Mouse (Mus musculus) neural tube, embryonic 12.5 days (tissue): Measurements from ENCODE around the gene A3galt2. TPM values are rescaled to one million over a fixed set of nuclear protein-coding genes. Genes with fewer than 3 reads are reported as not detected.

Experiments
- ATAC-seq: fragments of 200-750 bp; cut with Nextera tagmentation; 2 replicates; pipeline ENCODE4 v1.8.0; 2017; ENCODE audit warnings: low read depth, mild to moderate bottlenecking, moderate TSS enrichment, moderate library complexity; ENCODE audit not compliant: low FRiP score
- H3K27ac ChIP-seq: fragments of 300-500 bp; sonication (generic); 2 replicates; pipeline ENCODE4 v1.5.1; 2016
- H3K27me3 ChIP-seq: fragments of 300-500 bp; sonication (generic); replicated peaks from 2 replicates; pipeline ENCODE4 v1.6.1; 2016; ENCODE audit warnings: mild to moderate bottlenecking
- H3K36me3 ChIP-seq: fragments of 300-500 bp; sonication (generic); 2 replicates; pipeline ENCODE4 v1.6.1; 2016; ENCODE audit warnings: mild to moderate bottlenecking
- H3K4me1 ChIP-seq: fragments of 300-500 bp; sonication (generic); 2 replicates; pipeline ENCODE4 v1.6.1; 2016
- H3K4me2 ChIP-seq: fragments of 300-500 bp; sonication (generic); replicated peaks from 2 replicates; pipeline ENCODE4 v1.6.1; 2016; ENCODE audit warnings: mild to moderate bottlenecking
- H3K4me3 ChIP-seq: fragments of 300-500 bp; sonication (generic); 2 replicates; pipeline ENCODE4 v1.5.1; 2016
- H3K9ac ChIP-seq: fragments of 300-500 bp; sonication (generic); 2 replicates; pipeline ENCODE4 v1.6.1; 2016; ENCODE audit warnings: mild to moderate bottlenecking
- H3K9me3 ChIP-seq: fragments of 300-500 bp; sonication (generic); 2 replicates; pipeline ENCODE4 v1.6.1; 2016; ENCODE audit warnings: mild to moderate bottlenecking
- WGBS: fragments of 180-500 bp; shearing (Covaris S2); methylation state at CpG from one replicate; pipeline ENCODE4 v1.1.7; 2016; 5-methylcytosine and 5-hydroxymethylcytosine counted together
- polyA plus RNA-seq: library from polyadenylated mRNA; unstranded; fragments of >200 nt; fragmentation: Nextera tagmentation; extraction: Ambion mirVana; gene quantifications from 2 replicates; pipeline ENCODE4 v1.2.1, GENCODE M21; 2016

The A3galt2 gene
- polyA plus RNA-seq, 1 experiment from 2014 or later = 0.46 TPM

DNA sequence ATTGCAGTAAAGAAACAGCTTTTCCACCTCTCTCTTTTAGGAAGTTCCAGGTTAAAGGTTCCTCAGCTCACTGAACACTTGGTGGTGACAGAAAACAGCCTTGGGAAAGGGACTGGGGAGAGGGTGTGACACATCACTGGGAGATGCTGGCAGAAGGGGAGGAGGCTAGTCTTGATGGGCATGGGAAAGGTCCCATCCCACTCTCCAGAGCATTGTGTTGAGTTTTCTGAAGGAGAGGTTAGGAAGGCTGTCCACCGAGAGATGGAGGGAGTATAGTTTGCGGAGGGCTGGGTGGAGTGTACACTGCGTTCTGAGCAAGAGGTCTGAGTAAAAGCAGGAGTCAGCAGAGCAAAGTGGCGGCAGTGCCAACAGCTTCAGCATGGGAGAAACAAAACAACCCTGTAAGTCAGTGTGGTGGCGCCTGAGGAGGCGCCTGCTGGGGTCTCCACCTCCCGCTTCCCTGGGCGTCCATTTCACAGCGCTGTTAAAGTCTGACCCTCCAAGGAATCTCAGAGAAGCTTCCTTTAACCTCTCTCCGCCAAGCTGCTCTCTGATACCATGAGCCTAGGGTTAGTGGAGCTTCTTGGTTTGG is 12.7 kb upstream of the A3galt2 start:
- no peak overlapping the region for H3K9ac ChIP-seq
- H3K4me3 ChIP-seq = no peak overlapping the region
- WGBS = 57% methylated on average over 10 of the region's 10 CpGs
- no peaks in the 10 kb centered on the region for H3K9me3 ChIP-seq
- peaks cover 21% of the 10 kb centered on the region for H3K4me1 ChIP-seq
- no peak overlapping the region for H3K4me2 ChIP-seq
- no peak overlapping the region for H3K27ac ChIP-seq
- H3K36me3 ChIP-seq = peaks cover 50% of the 10 kb centered on the region
- H3K27me3 ChIP-seq = no peaks in the 10 kb centered on the region
- ATAC-seq = no peak

DNA sequence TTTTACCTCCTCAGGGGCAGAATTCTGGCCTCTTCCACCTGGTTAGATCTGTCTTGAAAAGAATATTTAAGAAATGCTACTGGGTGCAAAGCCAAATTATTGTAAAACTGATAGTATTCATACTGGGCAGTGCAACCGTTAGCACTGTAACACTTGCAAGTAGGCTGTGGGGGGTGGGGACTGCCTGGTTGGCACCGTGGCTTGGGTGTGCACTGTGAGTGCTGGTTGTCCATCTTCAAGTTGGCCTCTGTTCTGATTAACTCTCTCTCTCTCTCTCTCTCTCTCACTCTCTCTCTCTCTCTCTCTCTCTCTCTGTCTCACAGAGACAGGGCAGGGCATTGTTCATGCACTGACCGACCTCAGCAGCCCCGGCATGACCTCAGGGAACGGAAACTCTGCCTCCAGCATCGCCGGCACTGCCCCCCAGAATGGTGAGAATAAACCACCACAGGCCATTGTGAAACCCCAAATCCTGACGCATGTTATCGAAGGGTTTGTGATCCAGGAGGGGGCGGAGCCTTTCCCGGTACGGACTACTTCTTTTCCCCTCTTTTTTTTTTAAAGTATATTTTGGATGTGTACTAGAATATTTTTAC is 12.0 kb upstream of the A3galt2 start:
- no peak overlapping the region for H3K27ac ChIP-seq
- no peak overlapping the region for H3K4me2 ChIP-seq
- H3K4me3 ChIP-seq = no peak overlapping the region
- H3K9me3 ChIP-seq = no peaks in the 10 kb centered on the region
- no peak overlapping the region for H3K9ac ChIP-seq
- ATAC-seq = no peak
- H3K4me1 ChIP-seq = peaks cover 15% of the 10 kb centered on the region
- 77% methylated on average over 12 of the region's 12 CpGs for WGBS
- H3K36me3 ChIP-seq = peaks cover 57% of the 10 kb centered on the region
- no peaks in the 10 kb centered on the region for H3K27me3 ChIP-seq

DNA sequence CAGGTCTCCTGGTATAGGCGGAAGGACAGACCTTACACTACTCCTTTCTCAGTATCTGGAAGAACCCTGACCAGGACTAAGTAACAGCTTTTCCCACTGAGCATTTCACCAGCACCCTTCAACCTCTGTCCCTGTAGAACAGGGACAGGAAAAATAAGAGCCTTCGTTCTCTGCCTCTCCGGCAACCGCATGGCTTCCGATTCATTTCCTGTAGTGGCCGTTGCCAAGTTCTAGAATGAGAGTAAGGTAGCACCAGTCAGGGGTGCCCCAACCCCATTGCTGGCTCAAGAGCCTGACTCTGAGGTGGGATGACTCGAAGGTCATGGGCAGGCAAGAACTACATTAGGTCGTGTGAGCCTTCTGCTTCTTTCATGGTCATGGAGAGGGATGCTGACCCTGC is 10.0 kb upstream of the A3galt2 start:
- WGBS = 92% methylated on average over 8 of the region's 8 CpGs
- Histone ChIP-seq H3K9me3 (no peaks in the 10 kb centered on the region), H3K27ac (no peak overlapping the region), H3K4me2 (no peak overlapping the region), H3K9ac (no peak overlapping the region), H3K4me1 (peaks cover 12% of the 10 kb centered on the region), H3K27me3 (no peaks in the 10 kb centered on the region), H3K4me3 (no peak overlapping the region), H3K36me3 (peaks cover 77% of the 10 kb centered on the region)
- ATAC-seq = no peak

DNA sequence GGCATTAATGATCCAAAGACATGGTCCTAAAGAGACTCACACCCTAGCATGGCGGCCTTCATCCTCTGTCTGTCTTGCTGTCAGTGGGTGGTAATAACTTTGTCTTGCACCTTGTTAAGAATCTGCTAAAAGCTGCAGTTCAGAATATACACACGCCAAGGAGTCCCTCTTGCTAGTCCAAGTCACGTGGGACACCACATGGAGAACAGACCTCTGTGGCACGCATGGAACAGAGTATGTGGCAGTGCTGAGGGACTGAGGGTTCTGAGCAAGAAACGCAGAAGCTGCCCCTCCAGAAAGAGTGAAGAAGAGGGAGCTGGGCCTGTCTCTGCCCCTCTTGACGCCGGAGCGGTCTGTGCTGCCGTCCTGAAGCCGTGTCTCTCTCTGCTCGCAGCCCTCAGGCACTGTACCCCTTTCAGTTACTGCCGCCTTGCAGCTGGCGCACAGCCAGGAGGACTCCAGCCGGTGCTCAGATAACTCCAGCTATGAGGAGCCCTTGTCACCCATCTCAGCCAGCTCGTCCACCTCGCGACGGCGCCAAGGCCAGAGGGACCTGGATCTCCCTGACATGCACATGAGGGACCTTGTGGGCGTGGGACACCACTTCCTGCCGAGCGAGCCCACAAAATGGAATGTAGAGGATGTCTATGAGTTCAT is 7.4 kb upstream of the A3galt2 start:
- H3K36me3 ChIP-seq = peaks cover 98% of the 10 kb centered on the region
- H3K9ac ChIP-seq = no peak overlapping the region
- WGBS = 91% methylated on average over 22 of the region's 22 CpGs

DNA sequence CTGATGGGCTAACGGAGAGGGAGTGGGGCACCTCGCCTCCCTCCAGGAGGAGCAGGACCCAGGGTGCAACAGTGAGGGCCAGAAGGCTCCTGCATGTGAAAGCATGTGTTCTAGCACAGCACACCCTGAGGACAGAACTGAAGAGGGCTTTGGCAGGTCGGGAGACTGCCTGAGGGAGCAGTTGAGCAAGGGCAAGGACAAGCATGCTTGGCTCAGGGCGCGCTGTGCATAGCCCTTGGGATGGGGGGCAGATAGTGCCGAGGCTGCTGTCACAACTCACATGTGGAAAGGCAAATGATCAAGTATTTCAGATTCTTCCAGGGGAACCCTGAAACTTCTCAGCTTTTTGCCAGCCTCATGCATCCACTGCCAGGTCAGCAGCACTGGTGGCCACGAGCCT is 6.9 kb upstream of the A3galt2 start:
- no peak for ATAC-seq

More for the DNA sequence above, 7.4 kb upstream of the A3galt2 start:
- H3K4me3 ChIP-seq = no peak overlapping the region
- no peak overlapping the region for H3K27ac ChIP-seq
- no peak for ATAC-seq
- peaks cover 2% of the 10 kb centered on the region for H3K4me1 ChIP-seq
- H3K27me3 ChIP-seq = no peaks in the 10 kb centered on the region
- H3K4me2 ChIP-seq = no peak overlapping the region
- no peaks in the 10 kb centered on the region for H3K9me3 ChIP-seq

DNA sequence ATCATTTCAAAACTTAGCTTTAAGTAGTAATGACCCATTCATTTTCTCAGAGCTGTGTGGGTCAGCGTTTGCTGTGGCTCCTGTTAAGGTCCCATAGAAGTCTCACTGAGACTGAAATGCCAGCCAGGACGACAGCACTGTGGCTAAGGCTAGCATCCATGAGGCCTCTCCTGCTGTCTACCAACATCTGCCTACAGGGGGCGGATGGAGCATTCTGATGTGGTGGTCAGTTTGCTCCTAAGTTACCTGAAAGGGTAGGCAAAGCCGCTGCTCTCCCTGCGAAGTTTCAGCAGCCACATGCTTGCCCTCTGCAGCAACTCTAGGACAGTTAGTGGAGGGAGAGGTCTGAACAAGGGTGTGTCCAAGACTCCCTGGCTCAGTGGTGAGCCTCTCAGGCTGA is 4.2 kb upstream of the A3galt2 start:
- no peak for ATAC-seq
- no peaks in the 10 kb centered on the region for H3K4me1 ChIP-seq
- no peaks in the 10 kb centered on the region for H3K27me3 ChIP-seq
- H3K4me2 ChIP-seq = no peak overlapping the region
- no peak overlapping the region for H3K4me3 ChIP-seq
- peaks cover 81% of the 10 kb centered on the region for H3K36me3 ChIP-seq
- H3K9ac ChIP-seq = no peak overlapping the region
- H3K27ac ChIP-seq = no peak overlapping the region
- WGBS = 66% methylated on average over 5 of the region's 5 CpGs
- H3K9me3 ChIP-seq = no peaks in the 10 kb centered on the region

More for the DNA sequence above, 6.9 kb upstream of the A3galt2 start:
- no peaks in the 10 kb centered on the region for H3K9me3 ChIP-seq
- no peaks in the 10 kb centered on the region for H3K27me3 ChIP-seq
- 93% methylated on average over 7 of the region's 7 CpGs for WGBS
- no peak overlapping the region for H3K4me2 ChIP-seq
- no peak overlapping the region for H3K9ac ChIP-seq
- H3K36me3 ChIP-seq = peaks cover 99% of the 10 kb centered on the region
- H3K4me3 ChIP-seq = no peak overlapping the region
- no peaks in the 10 kb centered on the region for H3K4me1 ChIP-seq
- H3K27ac ChIP-seq = no peak overlapping the region

DNA sequence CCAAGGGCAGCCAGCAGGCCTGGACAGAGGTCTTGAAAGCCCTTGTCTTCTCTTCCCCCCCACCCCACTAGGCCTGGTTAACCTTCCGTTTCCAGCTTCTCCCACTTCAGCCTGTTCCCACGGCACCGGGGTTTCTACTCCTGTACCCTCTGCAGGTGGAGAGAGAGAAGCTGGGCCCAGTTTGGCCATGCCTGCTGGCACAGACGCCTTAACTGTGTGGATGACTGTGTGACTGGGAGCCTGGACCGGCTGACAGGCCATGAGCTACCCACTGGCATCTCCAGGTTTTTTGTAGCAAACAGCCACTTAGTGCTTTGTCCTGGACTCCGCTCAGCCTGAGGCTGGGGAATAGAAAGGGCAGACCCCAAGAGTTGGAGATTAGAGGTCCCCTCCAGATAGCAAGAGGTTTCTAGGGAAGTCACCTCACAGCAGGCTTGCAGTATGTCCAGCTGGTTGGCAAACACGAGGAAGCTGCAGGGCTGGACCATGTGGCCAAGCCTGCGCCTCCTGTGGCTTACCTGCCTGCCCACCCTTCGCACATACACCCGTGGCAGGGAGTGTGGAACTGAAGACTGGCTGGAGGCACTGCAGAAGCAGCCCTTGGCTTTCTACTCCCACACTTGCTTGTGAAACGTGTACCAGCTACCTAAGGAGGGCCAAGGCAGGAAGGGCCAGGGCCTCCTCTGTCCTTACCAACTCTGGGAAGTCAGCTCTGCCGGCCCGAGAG is 3.0 kb upstream of the A3galt2 start:
- Histone ChIP-seq H3K9ac (no peak overlapping the region), H3K27me3 (no peaks in the 10 kb centered on the region), H3K36me3 (peaks cover 69% of the 10 kb centered on the region), H3K9me3 (no peaks in the 10 kb centered on the region), H3K4me1 (no peaks in the 10 kb centered on the region), H3K4me2 (no peak overlapping the region), H3K4me3 (no peak overlapping the region), H3K27ac (no peak overlapping the region)
- 90% methylated on average over 13 of the region's 13 CpGs for WGBS
- no peak for ATAC-seq

DNA sequence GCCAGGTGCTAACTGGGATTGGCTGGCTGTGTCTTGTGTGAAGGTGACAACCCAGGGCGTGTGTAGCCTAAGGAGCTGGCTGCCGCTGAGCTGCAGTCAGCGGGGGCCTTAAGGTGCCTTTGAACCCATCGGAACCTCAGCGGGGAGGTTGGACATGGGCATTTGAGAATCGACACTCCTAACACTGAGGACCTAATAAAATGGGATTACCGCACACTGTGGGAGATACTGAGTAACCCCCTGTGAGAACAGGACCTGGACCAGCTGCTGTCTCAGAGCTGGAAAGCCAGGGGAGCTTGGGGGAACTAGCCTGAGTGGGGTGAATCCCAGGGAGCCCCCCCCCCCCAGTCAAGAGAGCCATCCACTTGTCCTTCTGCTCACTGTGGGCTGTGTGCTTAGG is 1.6 kb upstream of the A3galt2 start:
- H3K9me3 ChIP-seq = no peaks in the 10 kb centered on the region
- 89% methylated on average over 7 of the region's 7 CpGs for WGBS
- no peak for ATAC-seq
- no peak overlapping the region for H3K9ac ChIP-seq
- no peak overlapping the region for H3K4me3 ChIP-seq
- H3K36me3 ChIP-seq = peaks cover 55% of the 10 kb centered on the region
- no peaks in the 10 kb centered on the region for H3K4me1 ChIP-seq
- H3K27ac ChIP-seq = no peak overlapping the region
- no peaks in the 10 kb centered on the region for H3K27me3 ChIP-seq
- no peak overlapping the region for H3K4me2 ChIP-seq

DNA sequence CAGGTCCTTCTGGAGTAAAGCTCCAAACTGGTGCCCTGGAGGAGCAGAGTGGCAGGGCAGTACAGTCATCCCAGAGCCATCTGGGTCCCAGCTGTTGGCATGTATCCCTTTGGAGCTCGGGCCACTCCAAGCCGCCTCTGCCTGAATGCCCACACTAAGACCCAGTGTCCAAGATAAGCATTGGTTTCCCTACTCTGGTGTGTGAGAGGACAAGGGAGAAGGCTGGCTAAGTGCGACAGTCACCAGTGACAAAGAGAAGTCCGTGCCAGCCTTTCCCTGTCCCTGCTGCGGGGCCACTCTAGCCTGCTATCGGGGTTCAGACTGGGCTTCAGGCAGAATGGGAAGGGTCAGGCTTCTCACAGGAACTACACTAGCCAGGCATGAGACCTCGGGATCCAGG is 736 bp downstream of the A3galt2 start:
- Histone ChIP-seq H3K9me3 (no peaks in the 10 kb centered on the region), H3K36me3 (peaks cover 32% of the 10 kb centered on the region), H3K4me1 (no peaks in the 10 kb centered on the region), H3K27me3 (no peaks in the 10 kb centered on the region), H3K4me2 (no peak overlapping the region), H3K9ac (no peak overlapping the region), H3K27ac (no peak overlapping the region), H3K4me3 (no peak overlapping the region)
- no peak for ATAC-seq
- 81% methylated on average over 7 of the region's 7 CpGs for WGBS

DNA sequence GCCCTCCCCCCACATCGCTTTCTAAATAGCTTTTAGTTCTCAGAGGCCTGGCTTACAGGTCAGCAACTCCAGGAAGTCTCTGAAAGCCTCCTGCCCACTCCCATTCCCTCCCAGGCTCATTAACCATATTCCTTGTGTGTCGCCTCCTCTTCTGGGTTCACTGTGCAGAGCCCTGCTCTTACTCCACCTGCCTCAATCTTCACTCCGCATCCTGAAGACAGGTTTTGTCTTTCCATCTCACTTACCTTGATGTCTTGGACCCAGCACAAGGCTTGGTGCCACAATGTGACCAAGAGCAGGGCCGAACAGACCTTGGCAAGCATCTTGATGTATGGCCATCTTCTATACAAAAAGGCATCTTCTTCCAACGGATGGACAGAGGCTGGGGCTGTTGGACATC is 4.0 kb downstream of the A3galt2 start:
- 85% methylated on average over 5 of the region's 5 CpGs for WGBS

DNA sequence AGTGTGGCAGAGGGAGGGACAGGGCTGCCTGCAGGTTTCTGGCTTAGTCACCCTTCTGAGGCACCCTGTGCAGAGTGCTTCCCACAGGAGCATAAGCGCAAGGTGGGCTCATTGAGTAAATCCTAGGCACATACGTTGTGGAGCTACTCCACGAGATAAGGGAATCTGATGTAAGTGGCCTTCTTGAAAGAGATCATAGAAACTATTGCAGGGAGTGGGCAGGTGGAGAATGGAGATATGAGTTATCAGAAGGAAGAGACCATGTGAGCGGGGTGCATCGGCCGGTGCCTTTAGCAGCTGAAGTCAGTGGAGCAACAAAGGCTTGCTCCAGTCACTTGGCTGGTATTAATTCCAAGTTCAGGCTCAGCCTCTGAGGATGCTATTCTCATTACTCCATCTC is 4.9 kb downstream of the A3galt2 start:
- no peak overlapping the region for H3K4me2 ChIP-seq
- ATAC-seq = no peak
- no peaks in the 10 kb centered on the region for H3K27me3 ChIP-seq
- no peaks in the 10 kb centered on the region for H3K4me1 ChIP-seq
- no peak overlapping the region for H3K27ac ChIP-seq
- 93% methylated on average over 6 of the region's 6 CpGs for WGBS
- no peak overlapping the region for H3K9ac ChIP-seq
- no peaks in the 10 kb centered on the region; the same call in 1 of the 2 replicates for H3K36me3 ChIP-seq
- H3K9me3 ChIP-seq = peaks cover 10% of the 10 kb centered on the region; the same call in 1 of the 2 replicates
- no peak overlapping the region for H3K4me3 ChIP-seq

More for the DNA sequence above, 4.0 kb downstream of the A3galt2 start:
- no peaks in the 10 kb centered on the region; the same call in 1 of the 2 replicates for H3K36me3 ChIP-seq
- H3K27me3 ChIP-seq = no peaks in the 10 kb centered on the region
- no peak overlapping the region for H3K4me3 ChIP-seq
- no peak for ATAC-seq
- no peak overlapping the region for H3K9ac ChIP-seq
- no peak overlapping the region for H3K4me2 ChIP-seq
- H3K9me3 ChIP-seq = peaks cover 10% of the 10 kb centered on the region; the same call in 1 of the 2 replicates
- H3K4me1 ChIP-seq = no peaks in the 10 kb centered on the region
- no peak overlapping the region for H3K27ac ChIP-seq

DNA sequence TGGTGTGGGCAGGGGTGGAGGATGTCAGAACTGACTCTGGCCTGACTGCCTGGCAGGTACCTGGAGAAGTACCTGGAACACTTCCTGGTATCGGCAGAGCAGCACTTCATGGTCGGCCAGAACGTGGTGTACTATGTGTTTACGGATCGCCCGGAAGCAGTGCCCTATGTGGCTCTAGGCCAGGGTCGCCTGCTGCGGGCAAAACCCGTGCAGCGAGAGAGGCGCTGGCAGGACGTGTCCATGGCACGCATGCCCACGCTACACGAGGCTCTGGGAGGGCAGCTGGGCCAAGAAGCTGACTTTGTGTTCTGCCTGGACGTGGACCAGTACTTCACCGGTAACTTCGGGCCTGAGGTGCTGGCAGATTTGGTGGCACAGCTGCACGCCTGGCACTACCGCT is 11.8 kb downstream of the A3galt2 start:
- Histone ChIP-seq H3K4me2 (no peak overlapping the region), H3K36me3 (peaks cover 4% of the 10 kb centered on the region; the same call in 1 of the 2 replicates), H3K4me1 (no peaks in the 10 kb centered on the region), H3K27ac (no peak overlapping the region), H3K4me3 (no peak overlapping the region), H3K27me3 (no peaks in the 10 kb centered on the region), H3K9me3 (peaks cover 10% of the 10 kb centered on the region; the same call in 1 of the 2 replicates), H3K9ac (no peak overlapping the region)
- WGBS = 95% methylated on average over 20 of the region's 20 CpGs
- no peak for ATAC-seq
